Mouse (Mus musculus) kidney, adult 2 months (tissue): Measurements from ENCODE around the gene Svep1.

ENCODE experiments used
- CTCF ChIP-seq: fragments of 200-500 bp; conservative IDR thresholded peaks from 2 replicates; pipeline ENCODE4 v1.5.1; 2011; ENCODE audit warnings: low read depth, mild to moderate bottlenecking, control low read depth, low read length, moderate library complexity, mixed read lengths; ENCODE audit not compliant: insufficient read depth, insufficient read length
- POLR2A ChIP-seq: fragments of 200-500 bp; IDR thresholded peaks from one replicate; pipeline ENCODE4 v1.6.1; 2011; ENCODE audit warnings: low read depth, low read length, control low read depth

GRCm38 (mm10) chr4:58146676-58147075, 60.0 kb downstream of the Svep1 start:
- TF ChIP-seq CTCF (0 out of 2 replicates have a peak, but pooled peaks have one; percentile 1), POLR2A (no peak)
